16 mouse cellular contexts compared by ENCODE assay signal in the genomic region with DNA sequence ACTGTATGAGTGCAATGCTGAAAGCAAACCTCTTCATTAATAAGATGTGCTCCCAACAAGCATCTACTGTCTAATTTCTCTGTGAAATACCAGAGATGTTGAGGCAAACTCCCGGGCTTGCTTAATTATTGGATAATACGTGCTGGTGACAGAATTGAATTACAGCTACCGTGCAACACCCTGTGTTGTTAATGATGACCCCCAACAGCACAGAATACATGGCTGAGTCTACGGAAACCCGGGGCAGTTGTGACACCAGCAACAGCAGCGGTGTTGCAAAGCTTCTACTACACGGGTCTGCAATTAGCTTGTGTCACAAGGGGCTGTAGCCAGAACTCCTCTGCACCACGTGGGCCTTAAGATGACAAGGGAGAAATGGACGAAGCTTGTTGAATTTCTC.
"Had no signal": no experiment of that assay in that cellular context is flagged by ENCODE, and none has a peak within 500 bp of the region (broad histone marks: within the 10 kb centered on the region; RNA-seq: fewer than 3 reads in every experiment).

No protein-coding gene starts in this region.

- H3K36me3 ChIP-seq: neural tube, embryonic 13.5 days; neural tube, embryonic 15.5 days; stomach, embryonic 15.5 days had no signal

- H3K9ac ChIP-seq: neural tube, embryonic 13.5 days; neural tube, embryonic 15.5 days; stomach, embryonic 15.5 days had no signal

- H3K27ac ChIP-seq: neural tube, embryonic 13.5 days; neural tube, embryonic 15.5 days; stomach, embryonic 15.5 days; stomach, postnatal 0 days had no signal

- H3K4me3 ChIP-seq: neural tube, embryonic 13.5 days; neural tube, embryonic 15.5 days; stomach, embryonic 15.5 days had no signal

- H3K4me2 ChIP-seq: neural tube, embryonic 13.5 days; neural tube, embryonic 15.5 days; stomach, embryonic 15.5 days had no signal

- DNase-seq: retina, postnatal 1 day; right cerebral cortex, adult 18-20 months; right cerebral cortex, postnatal 14 days; right cerebral cortex, postnatal 25 days; right cerebral cortex, postnatal 4 days; spleen, adult 18-20 months; thymus, adult 18-20 months; thymus, adult 2 months; thymus, postnatal 14 days; thymus, postnatal 25 days; thymus, postnatal 36 days; thymus, postnatal 4 days had no signal

- H3K9me3 ChIP-seq: neural tube, embryonic 13.5 days; neural tube, embryonic 15.5 days; stomach, embryonic 15.5 days had no signal

- H3K4me1 ChIP-seq: stomach, embryonic 15.5 days had no signal

- H3K27me3 ChIP-seq: stomach, embryonic 15.5 days had no signal
